Mouse (Mus musculus) hindbrain, postnatal 0 days (tissue): ENCODE data around the gene Fam186b. TPM values are rescaled to one million over a fixed set of nuclear protein-coding genes. Genes with fewer than 3 reads are reported as not detected.

Source experiments
- ATAC-seq: fragments of 200-750 bp; cut with Nextera tagmentation; 2 replicates; pipeline ENCODE4 v1.8.0; 2017; ENCODE audit warnings: mild to moderate bottlenecking, moderate TSS enrichment, moderate library complexity
- DNase-seq: peaks from one replicate; pipeline ENCODE4 v3.0.0-alpha.2; 2015; ENCODE audit warnings: low spot score
- H3K27ac ChIP-seq: fragments of 300-500 bp; sonication (generic); 2 replicates; pipeline ENCODE4 v1.5.1; 2014; ENCODE audit warnings: mild to moderate bottlenecking
- H3K27me3 ChIP-seq: fragments of 300-500 bp; sonication (generic); 2 replicates; pipeline ENCODE4 v1.6.1; 2014; ENCODE audit warnings: low read length, mixed read lengths; ENCODE audit not compliant: insufficient read depth
- H3K36me3 ChIP-seq: fragments of 300-500 bp; sonication (generic); 2 replicates; pipeline ENCODE4 v1.6.1; 2014; ENCODE audit warnings: low read length, mixed read lengths; ENCODE audit not compliant: insufficient read depth
- H3K4me1 ChIP-seq: fragments of 300-500 bp; sonication (generic); 2 replicates; pipeline ENCODE4 v1.6.1; 2014; ENCODE audit warnings: antibody characterized with exemption, low read length, mixed read lengths; ENCODE audit not compliant: insufficient read depth
- H3K4me2 ChIP-seq: fragments of 300-500 bp; sonication (generic); 2 replicates; pipeline ENCODE4 v1.6.1; 2014; ENCODE audit warnings: low read depth, mild to moderate bottlenecking, low read length, moderate library complexity, mixed read lengths
- H3K4me3 ChIP-seq: fragments of 300-500 bp; sonication (generic); 2 replicates; pipeline ENCODE4 v1.5.1; 2014; ENCODE audit warnings: low read length
- H3K9ac ChIP-seq: fragments of 300-500 bp; sonication (generic); replicated peaks from 2 replicates; pipeline ENCODE4 v1.6.1; 2014; ENCODE audit warnings: mild to moderate bottlenecking, low read length, moderate library complexity, mixed read lengths
- H3K9me3 ChIP-seq: fragments of 300-500 bp; sonication (generic); 2 replicates; pipeline ENCODE4 v1.6.1; 2016; ENCODE audit warnings: low read length, mixed read lengths
- CTCF ChIP-seq: IDR thresholded peaks from 2 replicates; pipeline ENCODE4 v1.5.1; 2016; ENCODE audit warnings: antibody characterized with exemption, control low read depth, low read depth
- WGBS: fragments of 180-500 bp; shearing (Covaris S2); extraction: QIAGEN DNeasy Blood & Tissue Kit; methylation state at CpG from one replicate; pipeline ENCODE4 v1.1.7; 2014; 5-methylcytosine and 5-hydroxymethylcytosine counted together
- polyA plus RNA-seq: library from polyadenylated mRNA; unstranded; fragments of >200 nt; fragmentation: Nextera tagmentation; extraction: Ambion mirVana; gene quantifications from 2 replicates; pipeline ENCODE4 v1.2.1, GENCODE M21; 2015
- total RNA-seq: library from RNA; depleted of rRNA; stranded (reverse); fragments of >200 nt; gene quantifications from 2 replicates; pipeline ENCODE4 v1.2.3, GENCODE M21; 2014

Fam186b gene
- total and polyA plus RNA-seq, 2 experiments from 2014 or later, result 1.3 TPM

DNA sequence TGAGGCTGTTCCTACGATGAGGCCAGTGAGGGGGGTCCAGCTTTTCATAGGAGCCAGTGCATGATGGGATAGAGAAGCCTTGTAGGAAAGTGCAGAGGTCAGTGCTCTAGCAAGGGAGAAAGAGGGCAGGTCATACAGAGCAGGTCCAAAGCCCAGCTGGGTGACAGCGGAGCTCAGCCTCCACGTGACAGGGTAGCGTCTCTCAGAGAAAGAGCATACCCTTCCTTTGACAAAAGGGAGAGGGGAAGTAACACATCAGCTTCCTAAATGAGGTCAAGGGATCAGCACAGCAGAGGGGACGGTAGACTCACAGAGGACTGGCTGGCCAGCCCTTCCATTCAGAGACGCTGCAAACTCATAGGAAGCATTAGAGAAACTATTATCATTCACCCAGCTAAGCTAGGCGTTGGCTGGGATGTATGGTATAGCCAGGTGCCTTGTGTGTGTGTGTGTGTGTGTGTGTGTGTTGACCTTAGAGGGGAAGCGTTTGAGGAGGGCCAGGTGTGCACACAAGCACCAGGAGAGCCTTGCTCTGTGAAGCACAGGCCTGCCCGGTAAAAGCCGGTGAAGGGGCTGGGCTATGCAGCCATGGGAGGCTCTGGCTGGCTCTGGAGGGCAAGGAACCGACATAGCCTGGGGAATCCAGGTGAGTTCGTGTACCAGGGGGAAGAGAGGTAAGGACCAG is 61.2 kb downstream of the Fam186b start:
- H3K9ac ChIP-seq, result no peak overlapping the region
- no peak overlapping the region for H3K27ac ChIP-seq
- H3K9me3 ChIP-seq, result no peaks in the 10 kb centered on the region
- WGBS, result 56% methylated on average over 12 of the region's 12 CpGs
- no peaks in the 10 kb centered on the region for H3K27me3 ChIP-seq
- H3K4me2 ChIP-seq, result no peak overlapping the region
- ATAC-seq (no peak), DNase-seq (no peak)
- H3K4me1 ChIP-seq, result no peaks in the 10 kb centered on the region
- no peak for TF ChIP-seq CTCF
- no peaks in the 10 kb centered on the region for H3K36me3 ChIP-seq
- no peak overlapping the region for H3K4me3 ChIP-seq

DNA sequence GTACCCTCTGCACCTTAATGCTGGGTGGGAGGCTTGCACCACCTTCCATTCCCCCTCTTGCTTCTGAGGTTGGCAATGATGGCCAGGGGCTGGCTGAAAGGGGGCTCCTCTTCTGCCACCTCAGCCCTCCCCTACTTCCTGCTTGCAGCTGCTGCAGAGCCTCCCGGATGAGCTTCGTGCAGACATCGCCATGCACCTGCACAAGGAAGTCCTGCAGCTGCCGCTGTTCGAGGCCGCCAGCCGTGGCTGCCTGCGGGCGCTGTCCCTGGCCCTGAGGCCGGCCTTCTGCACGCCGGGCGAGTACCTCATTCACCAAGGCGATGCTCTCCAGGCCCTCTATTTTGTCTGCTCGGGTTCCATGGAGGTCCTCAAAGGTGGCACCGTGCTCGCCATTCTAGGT is 62.0 kb downstream of the Fam186b start:
- H3K27ac ChIP-seq, result no peak overlapping the region
- no peak for ATAC-seq
- no peak overlapping the region for H3K4me3 ChIP-seq
- no peaks in the 10 kb centered on the region for H3K36me3 ChIP-seq
- no peak for TF ChIP-seq CTCF
- DNase-seq, result no peak
- WGBS, result 58% methylated on average over 17 of the region's 17 CpGs
- H3K9ac ChIP-seq, result no peak overlapping the region
- H3K4me2 ChIP-seq, result no peak overlapping the region
- no peaks in the 10 kb centered on the region for H3K9me3 ChIP-seq
- no peaks in the 10 kb centered on the region for H3K27me3 ChIP-seq
- no peaks in the 10 kb centered on the region for H3K4me1 ChIP-seq

- no peak for TF ChIP-seq CTCF
- no peak overlapping the region for H3K9ac ChIP-seq
- H3K4me1 ChIP-seq, result no peaks in the 10 kb centered on the region
- ATAC-seq, result no peak
- H3K36me3 ChIP-seq, result no peaks in the 10 kb centered on the region
- H3K4me3 ChIP-seq, result no peak overlapping the region
- no peak overlapping the region for H3K27ac ChIP-seq
- no peak overlapping the region for H3K4me2 ChIP-seq
- H3K9me3 ChIP-seq, result no peaks in the 10 kb centered on the region
- WGBS, result 68% methylated on average over 10 of the region's 10 CpGs
- peaks cover 14% of the 10 kb centered on the region; the same call in 1 of the 2 replicates for H3K27me3 ChIP-seq
- DNase-seq, result no peak
These were observed 63.7 kb downstream of the Fam186b start for GRCm38 (mm10) chr15:99231998-99232397.

- Histone ChIP-seq H3K4me3 (no peak overlapping the region), H3K27ac (no peak overlapping the region)
These were observed 69.6 kb downstream of the Fam186b start for GRCm38 (mm10) chr15:99226090-99226489.

GRCm38 (mm10) chr15:99225081-99225810 is 70.4 kb downstream of the Fam186b start:
- Histone ChIP-seq H3K9ac (0 out of 2 replicates have a peak overlapping the region, but pooled peaks have one; percentile 9), H3K4me3 (peak overlapping the region; percentile 32)
- no peak for ATAC-seq

More at GRCm38 (mm10) chr15:99226090-99226489, 69.6 kb downstream of the Fam186b start:
- H3K9me3 ChIP-seq, result no peaks in the 10 kb centered on the region
- H3K27me3 ChIP-seq, result peaks cover 53% of the 10 kb centered on the region
- ATAC-seq, result no peak
- no peak for DNase-seq
- no peak overlapping the region for H3K9ac ChIP-seq
- no peak for TF ChIP-seq CTCF
- WGBS, result 24% methylated on average over 14 of the region's 14 CpGs
- no peaks in the 10 kb centered on the region for H3K36me3 ChIP-seq
- H3K4me1 ChIP-seq, result peaks cover 11% of the 10 kb centered on the region
- H3K4me2 ChIP-seq, result 0 out of 2 replicates have a peak overlapping the region, but pooled peaks have one; percentile 6

GRCm38 (mm10) chr15:99224208-99224911 is 71.3 kb downstream of the Fam186b start, which contains the start of gene Kcnh3:
Kcnh3 (plus strand) TSS chr15:99224861.
- peak; percentile 40 for DNase-seq
- Histone ChIP-seq H3K4me2 (peak within 1 kb of the TSS; percentile 57), H3K27ac (no peak within 1 kb of the TSS), H3K36me3 (no peaks in the 10 kb centered on the region), H3K9ac (0 out of 2 replicates have a peak within 1 kb of the TSS, but pooled peaks have one; percentile 9), H3K9me3 (no peaks in the 10 kb centered on the region), H3K4me3 (peak within 1 kb of the TSS; percentile 32), H3K4me1 (peaks cover 11% of the 10 kb centered on the region), H3K27me3 (peaks cover 56% of the 10 kb centered on the region)
- WGBS, result under 1% methylated on average over 53 of the region's 66 CpGs
- TF ChIP-seq CTCF, result peak; percentile 7; the same call in 1 of the 2 replicates
- 0 out of 2 replicates have a peak, but pooled peaks have one; percentile 4 for ATAC-seq

More at GRCm38 (mm10) chr15:99225081-99225810, 70.4 kb downstream of the Fam186b start:
- H3K4me1 ChIP-seq, result peaks cover 11% of the 10 kb centered on the region
- no peaks in the 10 kb centered on the region for H3K36me3 ChIP-seq
- WGBS, result 2% methylated on average over 22 of the region's 22 CpGs
- no peak overlapping the region for H3K27ac ChIP-seq
- H3K27me3 ChIP-seq, result peaks cover 53% of the 10 kb centered on the region
- H3K4me2 ChIP-seq, result peak overlapping the region; percentile 57; the same call in 1 of the 2 replicates
- peak; percentile 13 for DNase-seq
- H3K9me3 ChIP-seq, result no peaks in the 10 kb centered on the region
- TF ChIP-seq CTCF, result no peak
